Mouse (Mus musculus) left cerebral cortex, adult 2 months (tissue): ENCODE measurements around the gene Psmd9. TPM values are rescaled to one million over a fixed set of nuclear protein-coding genes. Genes with fewer than 3 reads are reported as not detected.

Experiments
- DNase-seq, 2 experiments: peaks; one replicate each; pipeline ENCODE4 v3.0.0; 2021 to 2022; ENCODE audit warnings: low spot score in 2 of 2, mixed read lengths in 1 of 2; ENCODE audit errors: extremely low spot score in 1 of 2
- H3K27ac ChIP-seq: fragments of 200-600 bp; 2 replicates; pipeline ENCODE4 v1.8.1; 2022
- H3K4me3 ChIP-seq: fragments of 200-600 bp; 2 replicates; pipeline ENCODE4 v1.8.1; 2022
- CTCF ChIP-seq: fragments of 200-600 bp; IDR thresholded peaks from 2 replicates; pipeline ENCODE4 v1.8.1; 2022; ENCODE audit warnings: antibody characterized with exemption, mild to moderate bottlenecking, moderate library complexity
- intact Hi-C: fragments of 180-260 bp; cut with DNase I; formaldehyde crosslinking; loops from one replicate; pipeline ENCODE4 v1.15.1; 2025
- total RNA-seq, 2 experiments: library from RNA; stranded (reverse); gene quantifications; 2 replicates each; pipeline ENCODE4 v1.2.3; 2021

Psmd9 gene
- total RNA-seq, 2 experiments from 2014 or later: 23.4 to 24.9 TPM

GRCm38 (mm10) chr5:123272927-123273326, 103.7 kb downstream of the Psmd9 start:
- Histone ChIP-seq H3K27ac (no peak overlapping the region), H3K4me3 (no peak overlapping the region)
- TF ChIP-seq CTCF: no peak
- intact Hi-C loops: no loop called here
- DNase-seq: no peak

DNA sequence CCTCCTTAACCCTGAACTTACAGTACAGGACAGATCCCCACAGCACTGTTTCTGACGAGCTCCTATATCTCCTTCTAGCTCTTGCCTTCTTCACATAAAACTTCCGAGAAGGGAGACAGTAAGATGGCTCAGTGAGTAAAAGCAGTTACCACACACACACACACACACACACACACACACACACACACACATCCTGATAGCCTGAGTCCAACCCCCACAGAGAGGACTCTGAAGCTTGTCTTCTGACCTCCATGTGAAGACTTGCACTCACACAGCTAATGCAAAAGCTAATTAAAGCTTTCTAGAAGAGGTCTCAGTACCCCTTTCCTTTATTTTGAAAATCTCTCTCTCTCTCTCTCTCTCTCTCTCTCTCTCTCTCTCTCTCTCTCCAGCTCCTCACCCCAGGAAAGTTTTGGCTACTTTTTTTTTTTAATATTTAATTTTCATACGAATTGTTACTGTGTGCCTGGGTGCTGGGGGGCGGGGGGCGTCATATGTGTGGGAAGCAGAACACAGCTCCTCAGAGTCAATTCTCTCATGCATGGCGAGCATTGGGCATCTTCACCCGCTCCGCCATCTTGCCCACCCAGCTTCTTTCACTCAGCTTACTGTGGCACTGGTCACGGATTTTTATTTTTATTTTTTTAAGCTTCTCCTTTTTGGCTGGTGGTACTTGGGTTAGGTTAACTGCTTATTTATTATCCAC, 107.6 kb downstream of the Psmd9 start:
- TF ChIP-seq CTCF: no peak
- Histone ChIP-seq H3K4me3 (no peak overlapping the region), H3K27ac (no peak overlapping the region)
- no peak for DNase-seq
- intact Hi-C loops: no loop called here

DNA sequence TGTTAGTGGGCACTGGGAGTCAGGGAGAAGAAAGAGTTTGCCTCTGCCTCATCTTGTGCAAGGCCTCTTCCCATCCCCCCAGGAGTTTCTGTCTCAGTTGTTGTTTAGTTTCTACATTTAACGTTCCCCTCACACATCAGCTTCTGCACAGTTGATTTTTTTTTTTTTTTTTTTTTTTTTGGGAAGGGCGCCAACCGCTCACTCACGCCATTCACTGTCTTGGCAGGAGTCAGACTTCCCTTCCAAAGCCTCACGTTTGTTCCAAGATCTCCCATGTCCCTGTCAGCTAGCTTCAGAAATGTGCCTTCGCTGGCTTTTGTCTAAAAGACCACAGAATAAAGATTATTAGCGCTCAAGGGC, 108.1 kb downstream of the Psmd9 start:
- no peak for TF ChIP-seq CTCF
- H3K27ac ChIP-seq: no peak overlapping the region
- intact Hi-C loops: no loop called here
- no peak overlapping the region for H3K4me3 ChIP-seq
- DNase-seq: no peak

DNA sequence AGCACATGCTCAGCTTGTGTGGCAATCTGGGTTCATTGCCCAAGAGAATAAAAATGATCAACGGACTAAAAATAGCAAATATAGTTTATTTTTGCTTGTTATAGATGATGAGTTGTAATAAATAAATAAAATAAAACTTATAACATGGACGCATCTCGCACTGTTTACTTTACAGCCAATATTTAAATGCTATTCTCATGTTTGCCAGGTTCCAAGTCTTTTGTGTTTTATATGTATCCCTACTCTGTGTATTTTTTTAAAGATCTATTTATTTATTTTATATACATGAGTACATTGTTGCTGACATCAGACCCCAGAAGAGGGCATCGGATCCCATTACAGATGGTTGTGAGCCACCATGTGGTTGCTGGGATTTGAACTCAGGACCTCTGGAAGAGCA, 108.5 kb downstream of the Psmd9 start:
- TF ChIP-seq CTCF: no peak
- Histone ChIP-seq H3K4me3 (no peak overlapping the region), H3K27ac (no peak overlapping the region)
- intact Hi-C loops: no loop called here
- no peak for DNase-seq

GRCm38 (mm10) chr5:123279248-123279647, 110.0 kb downstream of the Psmd9 start:
- H3K27ac ChIP-seq: no peak overlapping the region
- TF ChIP-seq CTCF: no peak
- intact Hi-C loops: no loop called here
- peak overlapping the region; percentile 28; the same call in 1 of the 2 replicates for H3K4me3 ChIP-seq
- DNase-seq: no peak

GRCm38 (mm10) chr5:123281336-123282136, 112.3 kb downstream of the Psmd9 start:
- no peak for DNase-seq
- no peak overlapping the region for H3K27ac ChIP-seq
- no peak overlapping the region for H3K4me3 ChIP-seq
- TF ChIP-seq CTCF: no peak
- intact Hi-C loops: no loop called here

GRCm38 (mm10) chr5:123285174-123285573, 116.0 kb downstream of the Psmd9 start:
- H3K27ac ChIP-seq: no peak overlapping the region
- DNase-seq: peak in 1 of 2 experiments; percentile 39
- TF ChIP-seq CTCF: peak; percentile 69
- no peak overlapping the region for H3K4me3 ChIP-seq
- intact Hi-C loops: loop anchor here (5.0 kb wide), 1 partner anchor 82 kb away; no protein-coding TSS in a partner anchor

GRCm38 (mm10) chr5:123288079-123288478, 118.9 kb downstream of the Psmd9 start:
- no peak overlapping the region for H3K27ac ChIP-seq
- intact Hi-C loops: loop anchor here (5.0 kb wide), 1 partner anchor 79 kb away; no protein-coding TSS in a partner anchor
- no peak overlapping the region for H3K4me3 ChIP-seq
- DNase-seq: no peak
- TF ChIP-seq CTCF: peak; percentile 33

GRCm38 (mm10) chr5:123294653-123295052, 125.4 kb downstream of the Psmd9 start:
- no peak for TF ChIP-seq CTCF
- DNase-seq: no peak
- Histone ChIP-seq H3K4me3 (no peak overlapping the region), H3K27ac (no peak overlapping the region)
- intact Hi-C loops: no loop called here

DNA sequence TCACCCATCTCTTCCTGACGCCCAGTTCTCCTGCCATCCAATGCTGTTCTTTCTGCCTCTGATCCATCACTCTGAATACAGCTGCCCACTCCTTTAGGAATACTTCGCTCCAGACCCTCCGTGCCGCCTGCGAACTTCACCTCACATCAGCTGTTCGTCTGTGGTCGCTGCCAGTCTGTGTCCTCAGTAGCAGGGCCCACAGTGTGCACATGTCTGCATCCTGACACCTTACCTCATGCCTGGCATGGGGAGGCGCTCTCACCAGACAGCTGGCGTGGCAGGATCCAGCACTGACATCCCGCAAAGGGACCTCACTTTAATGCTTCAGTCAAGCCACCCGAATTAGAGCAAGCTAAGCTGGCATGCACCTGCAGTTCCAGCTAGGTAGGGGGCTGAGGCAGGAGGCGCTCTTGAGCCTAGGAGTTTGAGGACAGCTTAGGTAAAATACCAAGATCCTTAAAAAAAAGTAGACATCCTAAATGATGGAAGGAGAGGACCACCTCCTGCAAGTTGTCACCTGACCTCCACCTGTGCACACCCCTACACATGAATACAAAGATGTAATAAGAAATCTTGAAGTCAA, 127.1 kb downstream of the Psmd9 start:
- H3K27ac ChIP-seq: no peak overlapping the region
- H3K4me3 ChIP-seq: no peak overlapping the region
- TF ChIP-seq CTCF: peak; percentile 25
- no peak for DNase-seq
- intact Hi-C loops: no loop called here

GRCm38 (mm10) chr5:123296972-123297754, 128.0 kb downstream of the Psmd9 start:
- H3K27ac ChIP-seq: no peak overlapping the region
- intact Hi-C loops: no loop called here
- no peak overlapping the region for H3K4me3 ChIP-seq
- no peak for DNase-seq
- TF ChIP-seq CTCF: no peak
